Mouse (Mus musculus): ENCODE data around the gene Tbpl1.

GRCm38 (mm10) chr10:22701485-22702315 is 30.0 kb downstream of the Tbpl1 start:
- TF ChIP-seq POLR2A (IDR thresholded peaks at IDR 0.05; ENCODE audit: borderline replicate concordance, control insufficient read depth, low read depth, low read length) (no peak), CTCF (IDR thresholded peaks at IDR 0.05; ENCODE audit: control insufficient read depth, insufficient read depth, low read length) (no peak)

All from bone marrow, adult 2 months (tissue).